Mouse (Mus musculus) midbrain, postnatal 0 days (tissue): Measurements from ENCODE around the gene Slc1a5. TPM values are rescaled to one million over a fixed set of nuclear protein-coding genes. Genes with fewer than 3 reads are reported as not detected.
A peak's percentile ranks its signal among the peaks of the same experiment; 100 is the strongest.

Source experiments
- ATAC-seq: fragments of 200-750 bp; cut with Nextera tagmentation; 2 replicates; pipeline ENCODE4 v1.8.0; 2017; ENCODE audit warnings: moderate number of reproducible peaks, mild to moderate bottlenecking, moderate TSS enrichment, moderate library complexity; ENCODE audit not compliant: low FRiP score
- DNase-seq: peaks from one replicate; pipeline ENCODE4 v3.0.0-alpha.2; 2015; ENCODE audit warnings: low spot score
- H3K27ac ChIP-seq: fragments of 300-500 bp; sonication (generic); 2 replicates; pipeline ENCODE4 v1.5.1; 2014; ENCODE audit warnings: low read depth, mild to moderate bottlenecking, low read length, mixed read lengths
- H3K27me3 ChIP-seq: fragments of 300-500 bp; sonication (generic); 2 replicates; pipeline ENCODE4 v1.6.1; 2014; ENCODE audit warnings: low read length, control low read depth, mixed read lengths; ENCODE audit not compliant: insufficient read depth
- H3K36me3 ChIP-seq: fragments of 300-500 bp; sonication (generic); 2 replicates; pipeline ENCODE4 v1.6.1; 2014; ENCODE audit warnings: low read length, control low read depth, mixed read lengths; ENCODE audit not compliant: insufficient read depth
- H3K4me1 ChIP-seq: fragments of 300-500 bp; sonication (generic); 2 replicates; pipeline ENCODE4 v1.6.1; 2014; ENCODE audit warnings: mild to moderate bottlenecking, control low read depth, antibody characterized with exemption, low read length, mixed read lengths; ENCODE audit not compliant: insufficient read depth
- H3K4me2 ChIP-seq: fragments of 300-500 bp; sonication (generic); 2 replicates; pipeline ENCODE4 v1.6.1; 2014; ENCODE audit warnings: low read depth, mild to moderate bottlenecking, low read length, mixed read lengths; ENCODE audit not compliant: poor library complexity, severe bottlenecking
- H3K4me3 ChIP-seq: fragments of 300-500 bp; sonication (generic); 2 replicates; pipeline ENCODE4 v1.5.1; 2014; ENCODE audit warnings: low read depth, mild to moderate bottlenecking, low read length, moderate library complexity
- H3K9ac ChIP-seq: fragments of 300-500 bp; sonication (generic); replicated peaks from 2 replicates; pipeline ENCODE4 v1.6.1; 2014; ENCODE audit warnings: mild to moderate bottlenecking, low read length, moderate library complexity, mixed read lengths; ENCODE audit not compliant: poor library complexity, severe bottlenecking
- H3K9me3 ChIP-seq: fragments of 300-500 bp; sonication (generic); 2 replicates; pipeline ENCODE4 v1.6.1; 2016; ENCODE audit warnings: low read length, control low read depth
- CTCF ChIP-seq: IDR thresholded peaks from 2 replicates; pipeline ENCODE4 v1.5.1; 2016; ENCODE audit warnings: antibody characterized with exemption, mild to moderate bottlenecking
- WGBS: fragments of 180-500 bp; shearing (Covaris S2); extraction: QIAGEN DNeasy Blood & Tissue Kit; methylation state at CpG from one replicate; pipeline ENCODE4 v1.1.7; 2014; 5-methylcytosine and 5-hydroxymethylcytosine counted together
- polyA plus RNA-seq: library from polyadenylated mRNA; unstranded; fragments of >200 nt; fragmentation: Nextera tagmentation; extraction: Ambion mirVana; gene quantifications from 2 replicates; pipeline ENCODE4 v1.2.1, GENCODE M21; 2015
- total RNA-seq: library from RNA; depleted of rRNA; stranded (reverse); fragments of >200 nt; gene quantifications from 2 replicates; pipeline ENCODE4 v1.2.3, GENCODE M21; 2014; rRNA removed

The Slc1a5 gene
- total RNA-seq (15.2 and 20.1 TPM in 2 replicates), polyA plus RNA-seq (8.9 and 9.2 TPM in 2 replicates)

DNA sequence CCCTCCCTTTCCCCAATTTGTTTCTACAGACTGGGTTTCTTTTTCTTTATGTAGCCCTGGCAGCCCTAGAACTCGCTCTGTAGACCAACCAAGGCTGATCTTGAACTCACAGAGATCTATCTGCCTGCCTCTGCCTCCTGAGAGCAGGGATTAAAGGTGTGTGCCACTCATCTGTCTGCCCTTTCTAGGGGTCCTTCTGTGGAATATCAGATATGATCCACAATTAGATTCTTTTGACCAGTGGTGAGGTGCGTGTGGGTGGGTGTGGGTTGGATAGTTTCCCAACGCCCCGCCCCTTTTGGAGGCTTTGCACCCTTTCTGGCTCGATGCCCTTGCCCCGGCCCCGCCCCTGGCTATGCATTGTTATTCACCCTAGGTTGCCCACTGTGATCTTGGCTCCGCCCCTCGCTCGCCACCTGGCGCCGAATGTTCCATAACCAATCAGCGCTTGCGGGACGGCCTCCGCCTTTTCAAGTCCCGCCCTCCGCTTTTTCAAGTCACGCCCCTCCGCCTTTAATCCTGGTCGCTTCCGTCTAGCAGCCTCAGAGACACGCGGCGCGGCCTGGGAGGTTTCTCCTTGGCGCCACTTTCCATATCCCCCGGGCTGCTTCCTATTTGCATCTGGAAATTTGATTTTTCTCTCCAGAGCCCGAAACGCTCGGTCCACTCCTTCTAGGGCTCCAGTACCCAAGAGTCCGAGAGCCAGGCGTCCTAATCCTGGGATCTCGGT is at the start of gene Slc1a5:
Gene Slc1a5, plus strand, starts transcription at position 516 of the 730 bp plus-strand sequence.
- TF ChIP-seq CTCF, result peak; percentile 47
- H3K9ac ChIP-seq, result peak within 1 kb of the TSS; percentile 51
- no peaks in the 10 kb centered on the region for H3K4me1 ChIP-seq
- H3K36me3 ChIP-seq, result no peaks in the 10 kb centered on the region
- 3% methylated on average over 33 of the region's 34 CpGs for WGBS
- H3K27me3 ChIP-seq, result no peaks in the 10 kb centered on the region
- no peaks in the 10 kb centered on the region for H3K9me3 ChIP-seq
- H3K4me2 ChIP-seq, result peak within 1 kb of the TSS; percentile 98
- DNase-seq (peak; percentile 86), ATAC-seq (peak; percentile 80)
- peak within 1 kb of the TSS; percentile 48 for H3K4me3 ChIP-seq
- H3K27ac ChIP-seq, result no peak within 1 kb of the TSS

DNA sequence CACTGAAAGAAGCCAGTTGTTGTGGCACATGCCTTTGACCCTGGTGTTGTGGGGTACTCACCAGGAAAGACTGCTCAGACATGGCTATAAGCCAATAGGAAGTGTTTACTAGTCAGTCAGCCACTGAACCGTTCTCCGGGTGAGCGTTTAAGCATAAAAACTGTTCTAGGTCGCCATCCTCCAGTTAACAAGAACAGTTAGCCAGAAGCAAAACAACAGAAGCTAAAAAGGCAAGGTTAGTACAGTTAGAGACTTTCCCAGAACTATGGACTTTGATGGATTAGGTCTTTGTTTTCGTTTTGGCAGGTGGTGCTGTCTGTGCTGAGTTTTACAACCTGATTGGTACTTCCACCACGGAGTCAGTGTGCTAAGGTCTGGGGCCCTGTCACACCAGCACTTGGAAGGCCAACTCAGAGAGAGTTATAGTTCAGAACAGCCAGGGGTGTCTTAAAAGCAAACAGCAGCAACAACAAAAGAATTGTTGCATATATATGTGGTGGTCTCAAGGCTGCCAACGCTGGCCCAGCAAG is 49.2 kb upstream of the Slc1a5 start:
- H3K4me3 ChIP-seq, result no peak overlapping the region
- ATAC-seq (no peak), DNase-seq (no peak)
- no peak for TF ChIP-seq CTCF
- no peak overlapping the region for H3K4me2 ChIP-seq
- no peak overlapping the region for H3K27ac ChIP-seq
- H3K9ac ChIP-seq, result no peak overlapping the region
- no peaks in the 10 kb centered on the region for H3K9me3 ChIP-seq
- 72% methylated on average over 7 of the region's 7 CpGs for WGBS
- no peaks in the 10 kb centered on the region for H3K36me3 ChIP-seq
- H3K27me3 ChIP-seq, result no peaks in the 10 kb centered on the region
- H3K4me1 ChIP-seq, result no peaks in the 10 kb centered on the region

DNA sequence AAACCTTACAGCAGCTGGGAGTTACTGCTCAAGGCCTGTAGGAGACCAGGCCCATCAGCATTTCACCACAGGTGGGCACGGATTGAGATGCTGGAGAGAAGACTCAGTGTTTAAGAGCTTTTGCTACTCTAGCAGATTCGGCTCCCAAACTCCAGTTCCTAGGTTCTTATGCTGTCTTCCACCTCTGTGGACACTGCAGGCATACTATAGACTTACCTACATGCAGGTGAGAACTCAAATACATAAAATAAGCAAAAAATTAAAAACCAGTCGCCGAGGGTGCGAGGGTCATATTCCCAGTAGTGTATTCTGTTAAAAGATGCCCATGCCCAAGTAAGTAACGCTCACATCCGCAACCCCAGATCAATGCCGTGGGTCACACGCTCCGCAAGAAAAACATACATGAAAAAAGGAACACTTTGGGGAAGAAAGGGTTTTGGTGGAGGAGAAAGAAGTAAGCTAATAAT is 43.5 kb upstream of the Slc1a5 start:
- no peaks in the 10 kb centered on the region for H3K9me3 ChIP-seq
- H3K9ac ChIP-seq, result no peak overlapping the region
- H3K36me3 ChIP-seq, result no peaks in the 10 kb centered on the region
- H3K4me1 ChIP-seq, result peaks cover 6% of the 10 kb centered on the region
- H3K27ac ChIP-seq, result no peak overlapping the region
- 39% methylated on average over 10 of the region's 10 CpGs for WGBS
- peak overlapping the region; percentile 54 for H3K4me3 ChIP-seq
- H3K4me2 ChIP-seq, result peak overlapping the region; percentile 42
- no peak for TF ChIP-seq CTCF
- DNase-seq, result no peak
- H3K27me3 ChIP-seq, result no peaks in the 10 kb centered on the region
- peak; percentile 5; the same call in 1 of the 2 replicates for ATAC-seq

DNA sequence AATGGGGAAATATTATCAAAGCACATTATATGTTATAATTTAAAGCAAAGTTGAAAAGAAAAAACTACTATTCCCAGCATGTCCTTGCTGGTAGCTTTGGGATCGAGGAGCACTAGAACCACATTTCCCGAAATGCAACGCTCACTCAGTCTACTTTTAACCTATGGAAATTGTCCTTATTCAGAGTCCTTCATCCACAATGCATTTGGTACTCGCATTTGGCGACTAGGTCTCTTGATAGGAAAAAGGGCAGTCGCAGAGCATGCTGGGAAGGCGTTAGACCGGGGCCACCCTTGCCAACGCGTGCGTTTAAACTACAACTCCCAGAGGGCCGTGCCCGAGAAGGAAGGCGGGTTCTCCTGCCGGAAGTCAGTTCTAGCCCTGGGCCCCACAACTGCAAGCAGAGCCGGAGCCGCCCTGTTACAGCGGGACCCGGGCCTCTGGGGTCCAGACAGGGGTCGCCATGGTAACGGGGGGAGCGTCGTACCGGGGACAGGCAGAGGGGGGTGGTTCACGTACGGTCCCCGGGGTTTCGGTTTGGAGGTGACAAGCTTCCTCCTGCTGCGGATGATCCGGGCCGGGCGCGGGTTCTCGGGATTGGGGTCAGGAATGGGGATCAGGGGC is 43.0 kb upstream of the Slc1a5 start, which contains the start of gene Ap2s1:
Gene Ap2s1, plus strand, starts transcription at position 338 of the 624 bp plus-strand sequence.
- Histone ChIP-seq H3K27me3 (no peaks in the 10 kb centered on the region), H3K4me3 (peak within 1 kb of the TSS; percentile 54), H3K9ac (peak within 1 kb of the TSS; percentile 82), H3K9me3 (no peaks in the 10 kb centered on the region), H3K4me2 (peak within 1 kb of the TSS; percentile 87), H3K36me3 (peaks cover under 1% of the 10 kb centered on the region), H3K27ac (peak within 1 kb of the TSS; percentile 60), H3K4me1 (peaks cover 6% of the 10 kb centered on the region)
- no peak for TF ChIP-seq CTCF
- under 1% methylated on average over 34 of the region's 34 CpGs for WGBS
- ATAC-seq, result peak; percentile 95
- DNase-seq, result peak; percentile 100

DNA sequence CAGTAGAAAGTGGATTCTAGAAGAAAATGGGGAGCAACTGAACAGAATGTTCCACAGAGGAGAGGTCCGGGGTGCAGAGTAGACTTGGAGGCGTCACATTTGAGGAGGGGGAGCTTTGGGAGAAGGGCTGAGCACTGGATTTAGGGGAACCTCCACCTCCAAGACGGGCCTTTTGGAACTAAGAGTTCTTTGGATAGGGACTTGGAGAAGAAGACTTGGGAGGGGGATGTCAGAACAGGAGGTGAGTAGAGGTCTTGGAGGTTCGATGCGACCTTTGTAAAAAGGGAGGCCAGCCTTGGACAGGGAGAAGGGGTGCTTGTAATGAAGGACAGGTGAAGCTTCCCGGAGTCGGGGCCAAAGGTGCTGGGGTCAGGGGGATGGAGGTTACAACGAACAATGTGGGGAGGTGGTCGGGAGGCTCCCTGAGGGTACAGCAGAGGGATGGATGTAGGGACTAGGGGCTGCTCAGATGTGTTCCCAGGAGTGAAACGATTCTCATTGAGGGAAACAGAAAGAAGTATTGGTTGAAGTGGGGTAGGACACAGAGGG is 42.0 kb upstream of the Slc1a5 start:
- ATAC-seq (no peak), DNase-seq (no peak)
- 51% methylated on average over 10 of the region's 10 CpGs for WGBS
- H3K9me3 ChIP-seq, result no peaks in the 10 kb centered on the region
- peak overlapping the region; percentile 82 for H3K9ac ChIP-seq
- H3K4me3 ChIP-seq, result peak overlapping the region; percentile 54
- H3K27me3 ChIP-seq, result no peaks in the 10 kb centered on the region
- no peak overlapping the region; the same call in 1 of the 2 replicates for H3K27ac ChIP-seq
- peaks cover 10% of the 10 kb centered on the region for H3K36me3 ChIP-seq
- peaks cover 6% of the 10 kb centered on the region for H3K4me1 ChIP-seq
- peak overlapping the region; percentile 87 for H3K4me2 ChIP-seq
- no peak for TF ChIP-seq CTCF
